Comparison of ENCODE assay signal across 9 mouse cellular contexts in genomic region chr2:27496391-27497028, GRCm38 (mm10). TPM values are rescaled to one million over a fixed set of nuclear protein-coding genes. Genes with fewer than 3 reads are reported as not detected.
DNase-seq lines count a peak whose midpoint lies in the region; ATAC-seq lines count a peak whose summit lies in the region.
"Had no signal": no experiment of that assay in that cellular context is flagged by ENCODE, and none has a peak within 500 bp of the region (broad histone marks: within the 10 kb centered on the region; RNA-seq: fewer than 3 reads in every experiment).

No protein-coding gene starts in this region.

- no peak for ATAC-seq in hindbrain, embryonic 12.5 days (ENCODE audit: low FRiP score)
- no peak for ATAC-seq in midbrain, embryonic 11.5 days (ENCODE audit: low FRiP score)
- no peak for ATAC-seq in inflammation-experienced regulatory T-cells, adult 6 months

- H3K4me2 ChIP-seq in hindbrain, embryonic 12.5 days (replicated peaks), result peak overlapping the region; percentile 60
- peak overlapping the region; percentile 58 for H3K4me2 ChIP-seq in midbrain, embryonic 11.5 days

- H3K27ac ChIP-seq in hindbrain, embryonic 12.5 days, result 0 out of 2 replicates have a peak overlapping the region, but pooled peaks have one; percentile 35
- no peak overlapping the region for H3K27ac ChIP-seq in midbrain, embryonic 11.5 days (ENCODE audit: low read depth, low read length)

- no peaks in the 10 kb centered on the region for H3K27me3 ChIP-seq in hindbrain, embryonic 12.5 days
- no peaks in the 10 kb centered on the region for H3K27me3 ChIP-seq in midbrain, embryonic 11.5 days (ENCODE audit: control insufficient read depth, insufficient read depth, low read length)

- 23% methylated on average over 23 of the region's 23 CpGs for WGBS in hindbrain, embryonic 12.5 days
- 32% methylated on average over 23 of the region's 23 CpGs for WGBS in midbrain, embryonic 11.5 days

- peak overlapping the region; percentile 47; the same call in 1 of the 2 replicates for H3K9ac ChIP-seq in hindbrain, embryonic 12.5 days
- peak overlapping the region; percentile 22; the same call in 1 of the 2 replicates for H3K9ac ChIP-seq in midbrain, embryonic 11.5 days (ENCODE audit: low read length)

- peak overlapping the region; percentile 28 for H3K4me3 ChIP-seq in hindbrain, embryonic 12.5 days
- H3K4me3 ChIP-seq in midbrain, embryonic 11.5 days (ENCODE audit: low read depth, low read length), result peak overlapping the region; percentile 31

- DNase-seq in Muller cell, postnatal 12 days (ENCODE audit: inconsistent ontology term), result peak; percentile 67
- DNase-seq in adipocyte (ENCODE audit: low spot score), result peak; percentile 66
- DNase-seq in midbrain, embryonic 11.5 days (ENCODE audit: low spot score, missing footprints), result peak; percentile 95
- no peak for DNase-seq in right cerebral cortex, postnatal 14 days
- no peak for DNase-seq in spleen, postnatal 36 days (ENCODE audit: low spot score in 2 of 2)
- DNase-seq: adrenal gland, postnatal 25 days; kidney, adult 8-10 months had no signal

- H3K4me1 ChIP-seq in hindbrain, embryonic 12.5 days, result peaks cover 11% of the 10 kb centered on the region
- H3K4me1 ChIP-seq in midbrain, embryonic 11.5 days (ENCODE audit: control insufficient read depth, insufficient read depth, low read length), result 0 out of 2 replicates have a peak, but pooled peaks cover 3% of the 10 kb centered on the region

- no peaks in the 10 kb centered on the region for H3K9me3 ChIP-seq in hindbrain, embryonic 12.5 days (replicated peaks)
- no peaks in the 10 kb centered on the region for H3K9me3 ChIP-seq in midbrain, embryonic 11.5 days (ENCODE audit: control insufficient read depth, low read length)

- no peaks in the 10 kb centered on the region for H3K36me3 ChIP-seq in hindbrain, embryonic 12.5 days
- H3K36me3 ChIP-seq in midbrain, embryonic 11.5 days (ENCODE audit: control insufficient read depth, insufficient read depth, low read length), result no peaks in the 10 kb centered on the region

RNA-seq across cellular contexts. Expression of gene Brd3, which starts 11.0 kb away (rescaled TPM):
- 134 and 141 TPM in 2 replicates for polyA plus RNA-seq in hindbrain, embryonic 12.5 days (2016; fragmentation: Nextera tagmentation; extraction: Ambion mirVana)
- polyA plus RNA-seq in midbrain, embryonic 11.5 days (2014; fragmentation: Nextera tagmentation; extraction: Ambion mirVana), result 168 and 189 TPM in 2 replicates
- 10 to 100 TPM; 28.7 to 35.5 (median 34.6) TPM for polyA plus RNA-seq in inflammation-experienced regulatory T-cells, adult 6 months (2017; shearing (Covaris generic))

RNA-seq across cellular contexts. Expression of gene Wdr5, which starts 18.4 kb away (rescaled TPM):
- polyA plus RNA-seq in hindbrain, embryonic 12.5 days (2016; fragmentation: Nextera tagmentation; extraction: Ambion mirVana), result 51.4 and 55.3 TPM in 2 replicates
- 63.5 and 69.1 TPM in 2 replicates for polyA plus RNA-seq in midbrain, embryonic 11.5 days (2014; fragmentation: Nextera tagmentation; extraction: Ambion mirVana)
- 10 to 100 TPM; 15.3 to 16.2 (median 15.6) TPM for polyA plus RNA-seq in inflammation-experienced regulatory T-cells, adult 6 months (2017; shearing (Covaris generic))

RNA-seq across cellular contexts. Expression of gene Brd3os, which starts 54.4 kb away (rescaled TPM):
- 18.9 and 19.3 TPM in 2 replicates for polyA plus RNA-seq in hindbrain, embryonic 12.5 days (2016; fragmentation: Nextera tagmentation; extraction: Ambion mirVana)
- 15.1 and 16.3 TPM in 2 replicates for polyA plus RNA-seq in midbrain, embryonic 11.5 days (2014; fragmentation: Nextera tagmentation; extraction: Ambion mirVana)
- polyA plus RNA-seq in inflammation-experienced regulatory T-cells, adult 6 months (2017; shearing (Covaris generic)), result not detected

Comparison
In these comparisons a context has a peak if more than half of its experiments do, and no peak if none do; other contexts are left out.
1. DNase-seq: peak in Muller cell, postnatal 12 days (single experiment), adipocyte (single experiment) and midbrain, embryonic 11.5 days (single experiment); none in right cerebral cortex, postnatal 14 days (single experiment) and spleen, postnatal 36 days (0 of 2).
2. RNA of gene Brd3os, which starts 54.4 kb away (polyA plus RNA-seq): 18.9 to 19.3 TPM in hindbrain, embryonic 12.5 days and 15.1 to 16.3 TPM in midbrain, embryonic 11.5 days; not detected in inflammation-experienced regulatory T-cells, adult 6 months; every median in the first group is over 10 times any median in the second.